Mouse (Mus musculus) embryonic facial prominence, embryonic 11.5 days (tissue): ENCODE data around the gene Agap1. TPM values are rescaled to one million over a fixed set of nuclear protein-coding genes. Genes with fewer than 3 reads are reported as not detected.

Experiments used
- ATAC-seq: fragments of 200-750 bp; cut with Nextera tagmentation; replicated peaks from 2 replicates; pipeline ENCODE4 v1.8.0; 2017; ENCODE audit warnings: low read depth; ENCODE audit not compliant: insufficient number of reproducible peaks, low FRiP score, low TSS enrichment
- DNase-seq: peaks from one replicate; pipeline ENCODE4 v3.0.0-alpha.2; 2015; ENCODE audit warnings: low spot score
- H3K27ac ChIP-seq: fragments of 300-500 bp; sonication (generic); replicated peaks from 2 replicates; pipeline ENCODE4 v1.5.1; 2014; ENCODE audit warnings: mild to moderate bottlenecking, low read depth, low read length, control low read depth
- H3K27me3 ChIP-seq: fragments of 300-500 bp; sonication (generic); 2 replicates; pipeline ENCODE4 v1.6.1; 2014; ENCODE audit warnings: mild to moderate bottlenecking, low read length, moderate library complexity, mixed read lengths; ENCODE audit not compliant: control insufficient read depth, insufficient read depth
- H3K36me3 ChIP-seq: fragments of 300-500 bp; sonication (generic); replicated peaks from 2 replicates; pipeline ENCODE4 v1.6.1; 2014; ENCODE audit warnings: low read depth, mild to moderate bottlenecking, low read length, moderate library complexity, mixed read lengths; ENCODE audit not compliant: control insufficient read depth, insufficient read depth
- H3K4me1 ChIP-seq: fragments of 300-500 bp; sonication (generic); 2 replicates; pipeline ENCODE4 v1.6.1; 2014; ENCODE audit warnings: low read length, mixed read lengths; ENCODE audit not compliant: control insufficient read depth, insufficient read depth
- H3K4me2 ChIP-seq: fragments of 300-500 bp; sonication (generic); 2 replicates; pipeline ENCODE4 v1.6.1; 2014; ENCODE audit warnings: low read depth, mild to moderate bottlenecking, control low read depth, low read length, moderate library complexity
- H3K4me3 ChIP-seq: fragments of 300-500 bp; sonication (generic); 2 replicates; pipeline ENCODE4 v1.5.1; 2014; ENCODE audit warnings: low read depth, low read length, control low read depth
- H3K9ac ChIP-seq: fragments of 300-500 bp; sonication (generic); replicated peaks from 2 replicates; pipeline ENCODE4 v1.6.1; 2014; ENCODE audit warnings: mild to moderate bottlenecking, control low read depth, low read length
- H3K9me3 ChIP-seq: fragments of 300-500 bp; sonication (generic); replicated peaks from 2 replicates; pipeline ENCODE4 v1.6.1; 2016; ENCODE audit warnings: mild to moderate bottlenecking, low read length, inconsistent platforms, mixed read lengths; ENCODE audit not compliant: control insufficient read depth
- WGBS: fragments of 180-500 bp; shearing (Covaris S2); extraction: QIAGEN DNeasy Blood & Tissue Kit; methylation state at CpG from one replicate; pipeline ENCODE4 v1.1.7; 2014; 5-methylcytosine and 5-hydroxymethylcytosine counted together
- polyA plus RNA-seq: library from polyadenylated mRNA; unstranded; fragments of >200 nt; fragmentation: Nextera tagmentation; extraction: Ambion mirVana; gene quantifications from 2 replicates; pipeline ENCODE4 v1.2.1, GENCODE M21; 2014

The Agap1 gene
- polyA plus RNA-seq, 1 experiment from 2014 or later, result 15.4 TPM

DNA sequence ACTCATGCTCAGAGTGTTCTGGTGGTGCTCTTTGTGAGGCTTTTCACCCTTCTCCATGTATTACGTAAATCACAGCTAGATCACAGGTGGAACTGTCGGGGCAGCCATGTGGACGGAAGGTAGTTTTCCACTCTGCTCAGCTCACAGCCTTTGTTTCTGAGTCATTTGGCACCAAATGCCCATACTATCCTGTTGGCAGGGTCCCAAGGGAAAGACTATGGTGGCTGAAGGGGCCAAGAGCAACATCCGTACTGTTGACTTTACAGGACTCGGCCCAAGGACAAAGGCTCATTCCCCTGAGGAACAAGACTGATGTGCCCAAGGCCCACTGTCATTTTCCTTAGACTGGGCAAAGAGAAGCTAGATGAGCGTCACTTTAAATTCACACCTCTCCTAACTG, 30.0 kb upstream of the Agap1 start:
- no peaks in the 10 kb centered on the region for H3K36me3 ChIP-seq
- no peaks in the 10 kb centered on the region for H3K27me3 ChIP-seq
- no peaks in the 10 kb centered on the region for H3K4me1 ChIP-seq
- H3K4me3 ChIP-seq, result no peak overlapping the region
- ATAC-seq (no peak), DNase-seq (no peak)
- WGBS, result 90% methylated on average over 6 of the region's 6 CpGs
- H3K9ac ChIP-seq, result no peak overlapping the region
- no peak overlapping the region for H3K4me2 ChIP-seq
- H3K9me3 ChIP-seq, result no peaks in the 10 kb centered on the region; the same call in 1 of the 2 replicates
- no peak overlapping the region for H3K27ac ChIP-seq

DNA sequence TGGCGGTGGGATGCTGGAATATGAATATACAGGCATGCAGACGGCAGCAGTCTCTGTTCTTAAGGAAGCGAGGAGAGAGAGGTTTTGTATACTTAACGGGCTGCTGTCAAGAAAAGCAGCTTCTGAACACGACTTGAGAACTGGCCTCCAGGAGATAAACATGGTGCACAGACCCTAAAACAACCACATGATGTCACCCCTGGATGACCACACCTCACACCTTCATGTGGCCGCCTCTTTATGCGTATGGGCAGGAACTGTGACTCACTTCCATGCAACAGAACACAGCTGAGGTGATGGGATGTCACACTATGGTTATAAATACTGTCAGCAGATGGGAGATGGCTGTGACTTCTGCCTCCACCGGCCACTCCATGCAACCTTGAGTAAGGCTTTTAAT, 28.5 kb upstream of the Agap1 start:
- ATAC-seq (no peak), DNase-seq (no peak)
- Histone ChIP-seq H3K27me3 (no peaks in the 10 kb centered on the region), H3K4me2 (no peak overlapping the region), H3K27ac (no peak overlapping the region), H3K9ac (no peak overlapping the region), H3K36me3 (no peaks in the 10 kb centered on the region), H3K4me3 (no peak overlapping the region), H3K9me3 (no peaks in the 10 kb centered on the region; the same call in 1 of the 2 replicates), H3K4me1 (no peaks in the 10 kb centered on the region)
- WGBS, result 85% methylated on average over 8 of the region's 8 CpGs

DNA sequence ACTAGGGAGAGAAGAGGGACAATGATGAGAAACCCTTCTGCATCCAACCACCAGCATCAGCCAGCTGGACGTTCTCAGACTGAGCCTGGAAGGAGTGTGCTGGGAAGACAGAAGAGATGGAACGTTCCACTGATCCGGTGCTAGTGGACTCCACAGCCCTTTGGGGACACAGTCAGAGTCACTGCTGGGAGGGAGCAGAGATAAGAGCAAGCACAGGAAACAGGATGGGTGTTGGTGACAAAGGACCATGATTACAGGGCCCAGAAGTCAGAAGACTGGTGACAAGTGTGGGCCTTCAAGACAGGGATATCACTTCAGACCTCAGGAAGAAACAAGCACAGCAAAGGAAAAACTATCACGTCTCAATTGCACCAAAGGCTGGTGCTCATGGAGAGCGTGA, 25.9 kb upstream of the Agap1 start:
- H3K9ac ChIP-seq, result no peak overlapping the region
- 88% methylated on average over 5 of the region's 5 CpGs for WGBS
- ATAC-seq, result no peak
- no peaks in the 10 kb centered on the region for H3K4me1 ChIP-seq
- no peaks in the 10 kb centered on the region for H3K27me3 ChIP-seq
- no peak overlapping the region for H3K27ac ChIP-seq
- no peaks in the 10 kb centered on the region for H3K36me3 ChIP-seq
- no peak overlapping the region for H3K4me3 ChIP-seq
- H3K4me2 ChIP-seq, result no peak overlapping the region
- no peaks in the 10 kb centered on the region; the same call in 1 of the 2 replicates for H3K9me3 ChIP-seq
- DNase-seq, result no peak

GRCm38 (mm10) chr1:89429946-89430640, 24.5 kb upstream of the Agap1 start:
- H3K4me1 ChIP-seq, result no peaks in the 10 kb centered on the region
- no peaks in the 10 kb centered on the region for H3K27me3 ChIP-seq
- H3K27ac ChIP-seq, result no peak overlapping the region
- DNase-seq, result no peak
- no peak for ATAC-seq
- H3K4me2 ChIP-seq, result no peak overlapping the region
- H3K9me3 ChIP-seq, result no peaks in the 10 kb centered on the region; the same call in 1 of the 2 replicates
- H3K4me3 ChIP-seq, result no peak overlapping the region
- no peaks in the 10 kb centered on the region for H3K36me3 ChIP-seq
- no peak overlapping the region for H3K9ac ChIP-seq
- 55% methylated on average over 11 of the region's 11 CpGs for WGBS

GRCm38 (mm10) chr1:89439351-89439750, 15.3 kb upstream of the Agap1 start:
- Histone ChIP-seq H3K9ac (no peak overlapping the region), H3K4me3 (no peak overlapping the region), H3K4me1 (no peaks in the 10 kb centered on the region), H3K9me3 (no peaks in the 10 kb centered on the region), H3K36me3 (no peaks in the 10 kb centered on the region), H3K4me2 (no peak overlapping the region), H3K27me3 (no peaks in the 10 kb centered on the region), H3K27ac (no peak overlapping the region)
- ATAC-seq (no peak), DNase-seq (no peak)
- WGBS, result 65% methylated on average over 6 of the region's 6 CpGs

DNA sequence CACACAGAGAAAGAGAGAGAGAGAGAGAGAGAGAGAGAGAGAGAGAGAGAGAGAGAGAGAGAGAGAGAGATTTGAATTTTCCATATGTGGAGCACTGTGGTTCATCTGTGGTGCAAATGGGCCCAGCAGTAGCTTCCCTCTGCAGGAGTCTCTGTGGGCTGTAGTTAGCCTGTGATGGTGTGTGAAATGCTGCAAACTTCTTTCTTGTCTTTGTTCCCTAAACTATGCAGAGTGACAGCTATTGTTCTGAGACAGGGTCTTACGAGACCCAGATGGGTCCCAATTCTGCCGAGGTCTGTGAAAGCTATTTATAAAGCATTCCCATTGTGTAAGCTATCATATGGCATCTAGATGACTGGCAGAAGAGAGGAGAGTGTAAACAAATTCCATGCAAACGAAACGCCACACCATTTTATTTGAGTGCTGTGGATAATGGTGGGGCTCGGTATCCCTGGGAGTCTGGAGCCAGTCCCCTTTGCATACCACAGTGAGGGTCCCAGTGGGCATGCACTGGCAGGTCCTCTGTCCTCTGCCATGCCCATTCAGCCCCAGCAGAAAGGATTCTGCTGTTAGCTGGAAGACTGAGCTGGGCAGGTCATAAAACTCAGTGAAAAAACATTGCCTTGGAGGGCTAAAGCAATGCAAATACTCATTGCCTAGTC, 13.2 kb upstream of the Agap1 start:
- 22% methylated on average over 5 of the region's 5 CpGs for WGBS
- H3K9ac ChIP-seq, result no peak overlapping the region
- H3K27me3 ChIP-seq, result no peaks in the 10 kb centered on the region
- no peaks in the 10 kb centered on the region for H3K36me3 ChIP-seq
- ATAC-seq (no peak), DNase-seq (no peak)
- no peaks in the 10 kb centered on the region for H3K9me3 ChIP-seq
- no peak overlapping the region for H3K4me3 ChIP-seq
- H3K4me2 ChIP-seq, result no peak overlapping the region
- H3K27ac ChIP-seq, result no peak overlapping the region
- no peaks in the 10 kb centered on the region for H3K4me1 ChIP-seq

- ATAC-seq, result no peak
- Histone ChIP-seq H3K4me3 (no peak overlapping the region), H3K27ac (no peak overlapping the region), H3K9me3 (no peaks in the 10 kb centered on the region), H3K36me3 (no peaks in the 10 kb centered on the region), H3K27me3 (no peaks in the 10 kb centered on the region), H3K4me2 (no peak overlapping the region), H3K9ac (no peak overlapping the region), H3K4me1 (no peaks in the 10 kb centered on the region)
- WGBS, result 69% methylated on average over 9 of the region's 9 CpGs
- DNase-seq, result no peak
Observed at GRCm38 (mm10) chr1:89443512-89443911, 11.1 kb upstream of the Agap1 start.

DNA sequence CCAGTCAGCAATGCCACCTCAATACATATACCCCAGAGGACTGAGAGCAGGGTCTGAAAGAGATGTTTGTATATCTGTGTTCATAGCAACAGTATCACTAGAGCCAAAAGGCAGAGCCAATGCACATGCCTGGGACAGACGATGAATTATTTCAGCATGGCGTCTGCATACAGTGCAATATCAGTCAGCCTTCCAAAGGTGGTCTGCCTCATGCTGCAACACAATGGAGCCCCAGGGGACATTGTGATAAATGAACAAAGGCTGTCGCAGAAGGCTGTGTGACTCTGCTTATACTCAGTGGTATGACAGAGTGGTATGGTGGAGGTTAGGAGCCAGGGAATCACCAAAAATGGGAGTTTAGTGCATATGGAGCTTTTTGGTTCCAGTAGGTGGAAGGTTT, 10.6 kb upstream of the Agap1 start:
- WGBS, result 69% methylated on average over 3 of the region's 3 CpGs

More for the DNA sequence above, 10.6 kb upstream of the Agap1 start:
- H3K4me1 ChIP-seq, result no peaks in the 10 kb centered on the region
- H3K27ac ChIP-seq, result no peak overlapping the region
- no peaks in the 10 kb centered on the region for H3K9me3 ChIP-seq
- no peaks in the 10 kb centered on the region for H3K27me3 ChIP-seq
- no peak overlapping the region for H3K4me2 ChIP-seq
- H3K4me3 ChIP-seq, result no peak overlapping the region
- ATAC-seq (no peak), DNase-seq (no peak)
- no peak overlapping the region for H3K9ac ChIP-seq
- no peaks in the 10 kb centered on the region for H3K36me3 ChIP-seq
